Mouse (Mus musculus) cerebellum, postnatal 10 days (tissue): Measurements from ENCODE around the gene Tmcc2.
A peak's percentile ranks its signal among the peaks of the same experiment; 100 is the strongest.

Source experiments
- DNase-seq, 2 experiments: peaks; one replicate each; pipeline ENCODE4 v3.0.0; 2021; ENCODE audit warnings: mixed read lengths in 2 of 2

The Tmcc2 gene

DNA sequence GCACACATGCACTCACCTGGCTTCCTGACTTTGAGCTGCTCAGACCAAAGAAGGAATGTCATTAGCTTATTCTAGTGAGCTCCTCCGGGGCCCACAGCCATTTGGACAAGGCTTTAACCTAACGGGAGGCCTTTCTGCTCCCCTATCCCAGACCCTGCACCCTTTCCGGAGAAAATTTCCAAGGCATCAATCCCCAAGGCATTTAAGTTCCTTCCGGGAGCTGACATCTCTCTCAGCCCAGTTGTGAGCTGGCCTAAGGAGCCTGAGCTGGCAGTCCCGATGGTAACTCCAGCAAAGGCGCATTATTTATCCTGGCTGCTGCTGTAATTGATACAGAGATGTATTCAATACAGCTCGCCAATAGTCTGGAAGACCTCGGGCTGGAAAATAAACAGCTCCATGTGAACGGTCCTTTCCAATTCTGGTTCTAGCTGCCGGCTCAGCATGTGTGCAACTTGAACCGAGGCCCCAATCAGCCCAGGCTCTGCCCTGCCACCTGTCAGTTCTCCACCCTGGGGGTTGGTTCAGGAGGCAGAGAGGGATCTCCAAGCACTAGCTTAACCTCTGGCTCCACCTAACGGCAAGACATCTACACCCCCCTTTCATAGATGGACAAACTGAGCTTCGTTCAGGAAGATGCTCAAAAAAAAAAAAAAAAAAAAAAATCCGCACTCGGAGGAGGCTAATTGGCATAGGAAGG is 1.0 kb downstream of the Tmcc2 start:
- peak; percentile 86 to 90 for DNase-seq

DNA sequence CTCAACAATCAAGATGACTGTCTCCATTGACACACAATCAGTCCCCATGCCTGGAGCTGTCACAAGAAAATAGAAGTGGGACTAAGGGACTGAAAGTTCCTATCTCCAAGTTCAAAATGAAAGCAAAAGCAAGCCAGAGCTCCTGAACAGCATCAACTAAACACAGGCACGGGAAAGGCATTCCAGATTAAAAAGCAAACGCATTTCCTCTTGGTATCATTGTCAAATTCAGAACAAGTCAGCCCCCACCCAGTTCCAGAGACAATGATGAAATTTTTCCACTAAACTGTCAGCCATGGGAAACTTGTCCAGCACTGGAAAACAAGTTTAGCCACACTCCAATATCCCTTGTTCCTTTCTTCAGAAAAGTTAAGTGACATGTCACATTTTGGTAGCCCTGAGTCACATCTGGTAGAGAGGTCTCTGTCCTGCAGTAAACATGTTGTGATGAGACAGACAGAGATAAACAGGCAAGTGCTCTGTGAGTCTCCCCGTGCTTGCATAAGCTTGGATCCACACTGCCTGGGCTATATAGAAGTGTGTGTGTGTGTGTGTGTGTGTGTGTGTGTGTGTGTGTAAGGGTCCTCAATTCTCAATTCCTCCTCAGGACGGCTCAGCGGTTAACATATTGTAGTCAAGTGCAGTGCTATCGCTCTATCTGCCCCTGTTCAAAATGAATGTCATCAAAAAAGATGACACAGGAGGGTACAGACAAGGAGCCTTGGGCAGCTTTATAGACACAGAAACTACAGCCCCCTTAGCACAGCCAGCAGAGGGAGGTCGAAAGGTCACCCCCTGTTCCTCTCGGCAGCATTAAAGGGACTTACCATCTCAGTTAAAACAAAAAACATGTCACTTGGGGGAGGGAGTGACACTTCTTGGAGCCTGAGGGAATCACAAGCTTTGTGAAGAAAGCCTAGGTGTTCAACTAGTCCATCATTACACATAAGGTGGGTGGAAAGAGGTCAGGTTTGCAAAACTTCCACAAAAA is 2.0 kb downstream of the Tmcc2 start:
- DNase-seq = peak in 1 of 2 experiments; percentile 26

DNA sequence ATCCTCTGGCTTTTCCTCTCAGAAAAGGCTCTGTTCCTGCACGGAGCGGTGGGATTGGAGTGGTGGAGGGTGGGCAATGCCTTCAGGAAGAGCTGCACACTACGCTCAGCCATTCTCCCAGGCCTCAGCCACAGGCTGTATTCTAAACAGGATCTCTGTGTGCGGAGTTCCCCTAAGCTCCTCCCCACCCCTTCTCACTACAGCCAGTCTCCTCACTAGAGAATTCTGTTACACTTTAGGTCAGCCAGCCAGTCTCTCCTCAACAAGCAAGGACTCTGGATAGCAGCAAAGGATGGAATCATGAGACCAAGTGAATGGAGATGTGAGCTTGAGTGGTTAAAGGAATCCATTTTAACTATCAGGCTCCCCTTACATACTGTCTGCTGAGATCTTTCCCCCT is 3.1 kb downstream of the Tmcc2 start:
- DNase-seq = peak in 1 of 2 experiments; percentile 31

DNA sequence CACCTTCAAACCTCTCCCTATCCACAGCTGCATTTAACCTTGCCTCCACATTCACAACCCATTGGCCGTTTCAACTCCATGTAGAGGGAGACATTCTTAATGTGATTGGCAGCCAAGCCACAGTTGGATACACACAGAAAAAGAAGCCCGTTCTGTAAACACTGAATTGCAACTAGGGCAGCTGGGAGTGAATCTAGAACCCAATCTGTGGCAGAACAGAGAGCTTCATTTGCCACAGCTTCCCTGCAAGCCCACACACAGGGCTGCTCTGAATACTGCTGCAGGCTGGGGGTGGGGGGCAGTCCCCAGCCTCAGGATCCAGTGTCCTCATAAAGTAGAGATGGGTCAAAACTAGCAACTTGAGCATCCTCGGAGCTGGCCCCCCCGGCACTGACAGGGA is 4.8 kb downstream of the Tmcc2 start:
- peak in 1 of 2 experiments; percentile 26 for DNase-seq

DNA sequence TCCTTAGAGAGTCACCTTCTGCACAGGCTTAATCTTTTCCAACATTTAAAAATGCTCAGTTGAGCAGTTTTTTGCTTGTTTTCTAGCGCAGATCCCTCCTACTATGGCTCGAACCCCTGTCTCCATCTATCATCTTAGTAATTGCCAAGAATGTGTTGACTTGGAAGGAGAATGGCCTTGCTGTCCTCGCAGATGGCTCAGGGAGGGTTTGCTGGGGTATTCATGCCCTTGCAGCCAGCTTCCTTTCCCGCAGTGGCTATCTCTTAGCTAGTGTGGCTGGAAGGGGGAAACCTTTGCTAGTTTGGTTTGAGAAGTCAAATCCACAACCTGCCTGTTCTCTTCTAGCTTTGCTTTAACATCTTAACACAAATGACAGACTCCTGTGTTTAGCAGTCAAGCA is 5.4 kb downstream of the Tmcc2 start:
- peak; percentile 70 to 71 for DNase-seq

DNA sequence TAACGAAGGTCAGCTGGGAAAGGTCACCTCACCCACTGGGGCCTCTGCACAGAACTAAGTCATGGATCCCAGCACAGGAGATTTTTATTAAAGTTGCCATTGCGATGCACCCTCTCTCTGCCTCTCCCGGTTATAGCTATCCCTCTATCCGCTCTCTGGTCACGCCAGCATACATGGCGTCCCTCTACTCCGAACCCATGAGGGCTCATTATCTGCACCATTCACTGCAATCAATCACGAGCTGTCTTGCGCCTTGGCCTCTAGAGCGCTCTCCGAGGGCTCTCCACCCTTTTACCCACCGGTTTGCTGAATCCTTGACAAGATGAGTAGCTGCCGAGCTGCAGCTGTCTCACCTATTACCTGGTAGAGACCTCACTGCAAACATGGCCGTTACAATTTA is 5.8 kb downstream of the Tmcc2 start:
- DNase-seq = no peak

DNA sequence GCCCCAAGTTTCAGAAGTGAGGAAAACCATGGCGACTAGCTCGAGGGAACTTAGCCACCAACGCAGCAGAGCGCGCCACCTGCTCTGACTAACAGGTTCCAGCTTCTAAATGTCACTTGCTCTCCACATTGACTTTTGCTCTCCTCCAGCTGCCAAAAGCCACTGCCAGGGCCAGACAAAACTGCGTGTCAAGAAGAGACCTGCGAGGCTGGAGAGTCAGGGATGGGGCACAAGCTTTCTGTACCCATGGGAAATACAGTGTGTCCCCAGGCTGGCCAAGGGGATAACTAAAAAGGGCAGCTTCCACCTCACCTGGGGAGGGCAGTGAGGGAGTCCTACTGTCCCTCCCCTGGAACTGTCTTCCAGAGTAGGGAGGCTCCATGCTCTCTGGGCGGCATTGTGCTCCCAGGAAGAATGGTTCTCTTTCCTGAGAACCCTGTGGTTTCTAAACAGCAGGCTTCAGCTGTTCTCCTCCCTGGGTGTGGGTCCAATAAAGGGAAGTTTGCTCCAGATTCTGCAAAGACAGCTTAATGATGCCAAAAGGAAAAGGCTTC is 7.0 kb downstream of the Tmcc2 start:
- peak in 1 of 2 experiments; percentile 44 for DNase-seq

DNA sequence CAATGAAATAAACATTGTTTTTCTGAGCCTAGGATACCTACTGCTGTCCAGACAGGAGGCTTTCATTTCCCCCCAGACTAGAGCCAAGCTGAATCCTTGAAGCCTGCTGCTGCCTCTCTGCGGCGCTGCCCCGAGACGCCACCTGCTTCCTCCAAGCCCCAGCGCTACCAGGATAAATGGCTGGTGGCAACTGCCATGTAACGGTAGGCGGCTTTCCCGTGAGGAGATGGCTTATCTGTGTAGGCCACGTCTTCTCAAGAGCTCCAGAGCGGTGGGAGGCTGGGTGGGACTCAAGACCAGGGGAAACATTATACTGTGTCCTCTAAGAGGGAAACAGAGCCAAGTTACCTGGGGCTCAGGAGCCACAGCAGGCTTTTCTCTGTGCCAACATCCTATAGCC is 9.2 kb downstream of the Tmcc2 start:
- DNase-seq = peak; percentile 56 to 61

DNA sequence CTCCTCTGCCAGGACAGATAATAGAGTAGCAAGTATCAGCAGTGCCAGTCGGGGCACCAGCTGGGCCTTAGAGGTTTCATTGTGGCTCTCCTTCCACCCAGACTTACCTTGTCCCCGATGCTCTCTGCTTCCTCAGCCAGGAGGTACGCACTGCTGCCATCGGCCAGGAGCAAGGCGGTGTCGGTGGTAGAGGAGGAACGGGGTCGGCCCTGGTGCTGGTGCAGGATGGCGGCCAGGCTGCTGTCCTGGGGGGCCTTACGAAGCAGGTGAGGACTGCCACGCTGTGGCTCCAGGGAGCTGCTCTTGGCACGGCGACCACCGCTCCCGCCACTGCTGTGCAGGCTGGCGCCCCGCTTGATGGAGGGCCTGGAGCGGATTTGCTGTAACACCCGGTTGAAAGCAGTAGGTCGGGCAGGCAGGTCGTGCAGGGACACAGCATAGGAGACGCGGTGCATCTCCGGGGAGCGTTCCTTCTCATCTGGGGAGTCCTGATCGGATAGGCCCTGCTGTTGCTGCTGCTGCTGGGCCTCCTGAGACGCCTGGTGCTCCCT is 10.5 kb downstream of the Tmcc2 start:
- DNase-seq = peak in 1 of 2 experiments; percentile 43

DNA sequence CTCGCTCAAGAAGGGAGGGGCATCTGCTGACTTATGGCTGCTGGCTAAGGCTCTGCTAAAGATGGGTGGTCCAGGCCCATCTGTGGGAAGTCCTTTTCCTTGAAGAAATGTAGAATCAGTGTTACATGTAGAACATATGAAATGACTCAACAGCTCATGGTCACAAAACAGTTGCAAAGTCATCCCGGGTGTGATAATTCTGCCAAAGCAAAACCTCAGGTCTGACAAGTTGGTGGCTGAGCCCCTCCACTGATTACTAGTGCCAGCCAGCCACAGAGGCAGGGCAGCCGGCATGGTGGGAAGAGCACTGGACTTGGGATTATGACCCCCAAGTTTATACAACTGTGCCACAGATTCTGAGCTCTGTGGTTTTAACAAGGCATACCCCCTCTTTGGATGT is 13.3 kb downstream of the Tmcc2 start:
- DNase-seq = no peak

DNA sequence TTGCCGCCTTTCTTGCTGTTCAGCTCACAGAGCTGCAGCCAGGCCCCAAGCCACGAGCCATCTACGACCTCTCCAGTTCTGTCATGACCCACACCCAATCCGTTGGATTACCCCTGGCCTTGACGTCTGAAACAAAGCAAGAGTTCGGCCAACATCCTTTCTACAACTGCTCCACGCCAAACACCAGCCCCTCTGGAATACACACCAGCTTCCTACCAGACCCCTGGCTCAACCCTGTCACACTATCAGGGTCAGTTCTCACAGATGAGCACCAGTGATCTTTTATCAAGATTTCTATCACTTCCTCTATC is 14.1 kb downstream of the Tmcc2 start:
- DNase-seq = no peak

DNA sequence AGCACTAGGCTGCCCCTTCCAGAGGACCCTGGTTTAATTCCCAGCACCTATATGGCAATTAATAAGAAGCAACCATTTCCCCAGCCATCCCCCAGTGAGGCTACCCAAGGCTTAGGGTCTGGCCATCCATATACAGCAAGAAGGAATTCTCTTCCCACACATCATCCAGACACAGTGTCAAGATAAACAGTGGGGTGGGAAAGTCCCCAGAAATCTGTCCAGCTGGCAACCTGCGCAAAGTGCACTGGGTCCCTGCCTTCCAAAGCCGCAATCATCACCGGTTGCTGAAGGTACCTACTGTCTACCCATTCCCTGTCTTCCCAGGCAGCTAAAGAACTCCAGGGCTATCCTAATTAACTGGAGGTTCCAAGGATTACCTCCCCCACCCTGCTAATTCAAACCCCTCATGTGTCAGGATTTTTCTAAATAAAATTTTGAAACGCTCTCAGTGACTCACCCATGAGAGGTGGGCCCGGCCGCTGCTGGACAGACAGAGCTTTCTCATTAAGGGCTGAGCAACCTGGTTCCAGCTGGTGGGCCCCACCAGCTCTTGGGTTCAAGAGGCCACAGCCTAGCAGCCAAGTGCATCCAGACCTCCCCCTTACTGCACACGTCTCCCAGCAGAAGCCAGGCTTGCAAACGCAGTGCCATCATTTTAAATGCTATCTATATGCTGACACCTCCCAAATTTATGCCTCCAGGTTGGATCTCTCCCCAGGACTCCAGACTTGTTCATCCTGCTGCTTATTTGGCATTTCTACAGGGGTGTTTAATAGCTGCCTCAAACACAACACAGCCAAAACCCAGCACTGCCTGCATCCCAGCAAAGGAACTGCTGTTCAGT is 14.6 kb downstream of the Tmcc2 start:
- no peak for DNase-seq

DNA sequence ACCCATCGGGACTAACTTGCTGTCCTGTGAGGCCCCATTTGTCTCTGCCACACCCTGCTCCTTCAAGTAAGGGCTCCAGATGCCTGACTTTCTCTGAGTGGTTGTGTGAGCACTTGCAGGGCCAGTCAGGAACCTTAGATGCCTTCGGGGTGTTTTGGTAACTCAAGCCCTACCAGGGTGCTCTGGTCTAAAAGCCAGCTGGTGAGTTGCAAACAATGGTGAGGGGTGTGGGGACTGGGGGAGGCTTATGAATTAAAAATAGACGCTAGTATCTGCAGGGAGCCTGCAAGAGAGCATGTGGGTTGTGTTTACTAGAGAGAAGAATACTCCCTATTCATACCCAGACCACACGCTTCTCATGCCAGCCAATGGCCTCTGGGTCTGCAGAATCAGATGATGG is 15.8 kb downstream of the Tmcc2 start:
- no peak for DNase-seq

DNA sequence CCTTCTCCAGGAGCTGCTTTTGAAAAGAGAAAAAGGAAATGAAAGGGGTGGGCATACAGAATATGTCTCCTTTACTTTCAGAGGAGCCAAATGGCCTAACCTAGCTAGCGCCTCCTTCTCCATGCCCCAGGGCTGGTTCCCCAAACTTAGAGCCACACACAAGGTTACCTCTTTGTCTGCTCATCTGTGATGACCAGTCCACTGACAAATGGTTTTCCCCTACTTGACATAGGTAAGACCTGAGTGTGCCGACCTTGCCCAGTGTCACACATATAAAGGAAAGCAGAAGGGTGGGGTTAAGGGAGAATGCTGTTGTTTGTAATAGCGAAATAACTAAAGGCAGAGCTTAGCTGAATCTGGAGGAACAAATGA is 16.2 kb downstream of the Tmcc2 start:
- DNase-seq = no peak

DNA sequence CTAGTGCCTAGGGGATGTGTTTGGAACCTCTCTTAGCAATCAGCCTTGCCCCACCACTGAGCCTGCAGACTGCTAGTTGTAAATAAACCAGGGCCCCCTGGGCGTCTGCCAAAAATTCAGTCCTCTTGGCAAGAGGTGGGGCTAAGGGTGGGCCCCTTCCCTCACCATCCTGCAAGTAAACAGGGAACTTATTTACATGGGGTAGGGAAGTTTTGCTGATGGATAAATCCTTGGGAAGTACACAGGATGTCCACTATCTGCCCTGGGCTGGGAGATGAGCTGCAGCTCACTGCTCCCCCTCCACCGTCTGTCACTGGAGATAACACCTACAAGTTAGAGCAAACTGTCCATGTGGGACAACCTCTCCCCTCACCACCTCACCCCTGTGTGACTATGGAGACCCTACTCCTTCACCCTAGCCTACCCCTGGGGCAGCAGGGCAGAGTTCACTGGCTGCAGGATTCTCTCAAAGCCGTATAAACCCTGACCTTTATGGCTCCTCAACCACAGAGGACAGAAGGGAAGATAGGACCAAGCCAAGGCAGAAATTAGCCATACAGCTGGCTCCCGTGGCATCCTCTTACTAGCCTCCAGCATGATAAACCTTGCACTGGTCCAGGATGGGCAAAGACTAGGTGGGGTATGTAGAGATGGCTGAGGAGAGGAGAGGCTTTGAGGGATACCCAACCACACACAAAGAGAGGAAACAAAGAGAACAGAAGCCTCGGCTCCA is 16.8 kb downstream of the Tmcc2 start:
- peak; percentile 73 to 77 for DNase-seq

DNA sequence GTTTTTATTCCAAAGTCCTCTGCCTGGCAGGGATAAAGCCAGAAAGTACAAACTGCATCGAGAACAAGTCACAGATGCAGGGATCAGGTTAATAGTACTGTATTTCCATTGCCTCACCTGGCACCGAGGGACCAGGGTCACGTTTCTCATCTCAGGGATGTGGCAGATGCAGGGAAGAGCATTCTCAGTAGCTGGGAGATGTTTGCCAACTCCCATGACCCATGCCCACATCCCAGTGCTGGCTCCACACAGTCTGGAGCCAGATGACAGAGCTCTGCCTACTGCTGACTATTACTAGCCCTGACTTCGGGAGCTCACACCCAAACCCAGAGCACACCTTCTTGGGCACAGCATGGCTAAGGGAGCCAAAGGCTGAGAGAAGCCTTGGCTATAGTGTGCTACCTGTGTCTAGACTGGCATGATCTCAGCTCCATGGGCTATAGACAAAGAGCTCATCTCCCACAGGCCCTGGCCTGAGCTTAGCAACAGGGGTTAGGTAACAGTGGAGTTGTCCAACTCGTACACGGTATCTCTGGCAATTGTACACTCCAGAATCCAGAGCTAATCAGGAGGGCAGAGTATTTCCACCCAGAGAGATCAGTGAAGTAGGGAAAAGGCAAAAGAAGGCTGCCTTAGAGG is 18.1 kb downstream of the Tmcc2 start:
- DNase-seq = peak in 1 of 2 experiments; percentile 28

DNA sequence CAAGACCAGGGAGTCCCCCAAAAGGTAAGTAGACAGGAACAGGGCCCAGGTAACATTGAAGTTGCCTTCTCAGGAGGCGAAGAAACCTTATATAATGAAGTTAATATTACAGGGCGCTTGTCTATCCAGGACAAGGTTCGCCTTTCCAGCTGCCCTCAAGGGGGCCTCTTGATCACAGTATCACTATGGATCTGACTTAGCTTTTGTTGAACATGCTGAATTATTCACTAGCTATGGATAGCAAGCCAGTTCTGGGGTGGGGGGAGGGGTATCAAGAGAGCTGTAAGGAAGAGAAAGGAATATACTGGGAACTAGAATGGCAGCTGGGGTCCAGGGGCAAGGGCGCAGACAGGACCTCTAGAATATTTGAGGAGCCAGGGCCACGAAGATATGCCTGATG is 18.7 kb downstream of the Tmcc2 start:
- no peak for DNase-seq

DNA sequence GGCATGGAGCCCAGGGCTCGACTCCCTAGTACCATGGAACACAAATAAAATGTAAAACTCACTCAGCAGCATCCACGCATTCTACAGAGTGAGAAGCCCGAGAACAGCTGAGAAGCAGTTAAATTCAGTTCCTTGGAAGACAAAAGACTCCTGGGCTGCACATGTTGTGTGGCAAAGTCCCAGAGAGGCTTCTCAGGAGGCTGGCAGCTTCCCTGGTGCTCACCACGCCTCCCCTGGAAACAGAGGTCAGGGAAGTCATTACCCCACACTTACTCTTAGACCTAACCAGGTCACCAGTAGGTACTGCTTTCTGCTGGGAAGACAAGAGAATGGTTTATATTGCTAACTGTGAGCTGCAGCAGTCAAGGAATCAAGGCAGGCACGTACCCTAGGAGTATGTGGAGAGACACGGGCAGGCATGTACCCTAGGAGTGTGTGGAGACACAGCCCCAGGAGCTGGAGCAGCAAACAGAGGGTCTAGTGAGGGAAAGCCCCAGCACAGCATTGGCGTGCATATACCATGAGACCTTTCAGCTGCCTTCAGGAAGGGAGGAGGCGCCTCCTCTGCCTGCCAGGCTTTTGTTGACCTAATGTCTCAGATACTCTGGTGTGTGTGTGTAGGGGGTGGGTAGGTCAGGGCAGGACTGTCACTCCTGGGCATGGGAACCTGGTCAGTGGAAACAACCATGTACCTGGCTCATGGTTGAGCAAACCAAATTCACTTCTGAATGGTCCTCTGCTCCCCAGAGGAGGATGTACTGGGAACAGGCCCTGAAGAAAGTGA is 19.6 kb downstream of the Tmcc2 start:
- DNase-seq = no peak

DNA sequence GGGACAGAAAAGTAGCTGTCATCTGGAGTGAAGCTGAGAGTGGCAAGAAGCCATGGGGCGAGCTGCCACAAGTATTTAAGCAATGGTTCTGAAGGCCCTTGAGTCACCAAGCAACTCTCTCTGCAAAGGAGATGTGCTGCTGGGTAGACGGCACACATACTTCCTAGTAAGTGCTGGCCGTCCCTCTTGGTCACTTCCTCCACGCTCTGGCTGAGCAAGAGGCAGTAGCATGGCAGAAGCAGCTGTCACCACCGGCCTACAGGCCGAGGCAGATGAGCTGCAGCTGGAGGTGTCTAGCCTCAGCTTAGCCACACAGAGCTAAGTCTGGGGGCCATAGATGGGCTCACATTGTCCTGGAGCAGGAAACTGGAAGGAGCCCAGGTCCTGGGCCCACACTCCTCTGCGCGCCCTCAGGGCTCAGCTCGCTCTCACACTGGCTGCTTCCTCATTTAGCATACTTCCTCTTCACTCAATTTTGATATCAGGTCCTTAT is 20.4 kb downstream of the Tmcc2 start:
- DNase-seq = peak in 1 of 2 experiments; percentile 43
